Mouse (Mus musculus): Measurements from ENCODE around the gene Ttn. TPM values are rescaled to one million over a fixed set of nuclear protein-coding genes. Genes with fewer than 3 reads are reported as not detected.
A peak's percentile ranks its signal among the peaks of the same experiment; 100 is the strongest.

Ttn gene
- polyA plus RNA-seq, 1 experiment from 2014 or later: 23.1 TPM

- peak overlapping the region; percentile 53; the same call in 1 of the 2 replicates for H3K27ac ChIP-seq (ENCODE audit: low read length)
- ATAC-seq (ENCODE audit: low read depth): peak; percentile 85
- no peaks in the 10 kb centered on the region for H3K27me3 ChIP-seq (ENCODE audit: control insufficient read depth, insufficient read depth, low read depth, low read length)
- H3K9me3 ChIP-seq (ENCODE audit: control insufficient read depth, low read length): no peaks in the 10 kb centered on the region
- 66% methylated on average over 12 of the region's 12 CpGs for WGBS
- no peaks in the 10 kb centered on the region for H3K4me1 ChIP-seq (replicated peaks; ENCODE audit: control insufficient read depth, insufficient read depth, low read length)
- H3K4me3 ChIP-seq (ENCODE audit: low read length): no peak overlapping the region
- H3K4me2 ChIP-seq (ENCODE audit: low read depth, low read length): no peak overlapping the region
- H3K36me3 ChIP-seq (ENCODE audit: control insufficient read depth, insufficient read depth, low read length): peaks cover 26% of the 10 kb centered on the region
- H3K9ac ChIP-seq (ENCODE audit: low read length): no peak overlapping the region
Observed at GRCm38 (mm10) chr2:76690436-76691204, 291.7 kb downstream of the Ttn start.

- Histone ChIP-seq H3K4me1 (replicated peaks; ENCODE audit: control insufficient read depth, insufficient read depth, low read length) (no peaks in the 10 kb centered on the region), H3K9me3 (ENCODE audit: control insufficient read depth, low read length) (no peaks in the 10 kb centered on the region), H3K9ac (ENCODE audit: low read length) (no peak overlapping the region), H3K4me2 (ENCODE audit: low read depth, low read length) (no peak overlapping the region), H3K36me3 (ENCODE audit: control insufficient read depth, insufficient read depth, low read length) (peaks cover 37% of the 10 kb centered on the region), H3K4me3 (ENCODE audit: low read length) (no peak overlapping the region), H3K27ac (ENCODE audit: low read length) (no peak overlapping the region), H3K27me3 (ENCODE audit: control insufficient read depth, insufficient read depth, low read depth, low read length) (no peaks in the 10 kb centered on the region)
- WGBS: 40% methylated on average over 7 of the region's 7 CpGs
- no peak for ATAC-seq (ENCODE audit: low read depth)
Observed at GRCm38 (mm10) chr2:76688162-76688561, 294.2 kb downstream of the Ttn start.

- Histone ChIP-seq H3K4me3 (ENCODE audit: low read length) (no peak overlapping the region), H3K36me3 (ENCODE audit: control insufficient read depth, insufficient read depth, low read length) (peaks cover 40% of the 10 kb centered on the region), H3K27me3 (ENCODE audit: control insufficient read depth, insufficient read depth, low read depth, low read length) (no peaks in the 10 kb centered on the region), H3K4me1 (replicated peaks; ENCODE audit: control insufficient read depth, insufficient read depth, low read length) (no peaks in the 10 kb centered on the region), H3K9ac (ENCODE audit: low read length) (no peak overlapping the region), H3K4me2 (ENCODE audit: low read depth, low read length) (no peak overlapping the region), H3K27ac (ENCODE audit: low read length) (no peak overlapping the region), H3K9me3 (ENCODE audit: control insufficient read depth, low read length) (no peaks in the 10 kb centered on the region)
- ATAC-seq (ENCODE audit: low read depth): no peak
- 63% methylated on average over 3 of the region's 3 CpGs for WGBS
Observed at GRCm38 (mm10) chr2:76687608-76688007, 294.7 kb downstream of the Ttn start.

GRCm38 (mm10) chr2:76686986-76687385, 295.4 kb downstream of the Ttn start:
- H3K9me3 ChIP-seq (ENCODE audit: control insufficient read depth, low read length): no peaks in the 10 kb centered on the region
- no peak for ATAC-seq (ENCODE audit: low read depth)
- H3K27ac ChIP-seq (ENCODE audit: low read length): no peak overlapping the region
- H3K9ac ChIP-seq (ENCODE audit: low read length): no peak overlapping the region
- 80% methylated on average over 3 of the region's 3 CpGs for WGBS
- H3K4me3 ChIP-seq (ENCODE audit: low read length): no peak overlapping the region
- H3K27me3 ChIP-seq (ENCODE audit: control insufficient read depth, insufficient read depth, low read depth, low read length): no peaks in the 10 kb centered on the region
- no peak overlapping the region for H3K4me2 ChIP-seq (ENCODE audit: low read depth, low read length)
- H3K36me3 ChIP-seq (ENCODE audit: control insufficient read depth, insufficient read depth, low read length): peaks cover 43% of the 10 kb centered on the region
- no peaks in the 10 kb centered on the region for H3K4me1 ChIP-seq (replicated peaks; ENCODE audit: control insufficient read depth, insufficient read depth, low read length)

- no peak for ATAC-seq (ENCODE audit: low read depth)
- Histone ChIP-seq H3K27ac (ENCODE audit: low read length) (no peak overlapping the region), H3K9ac (ENCODE audit: low read length) (no peak overlapping the region), H3K36me3 (ENCODE audit: control insufficient read depth, insufficient read depth, low read length) (peaks cover 38% of the 10 kb centered on the region), H3K4me2 (ENCODE audit: low read depth, low read length) (no peak overlapping the region), H3K9me3 (ENCODE audit: control insufficient read depth, low read length) (no peaks in the 10 kb centered on the region), H3K4me3 (ENCODE audit: low read length) (no peak overlapping the region), H3K4me1 (replicated peaks; ENCODE audit: control insufficient read depth, insufficient read depth, low read length) (peaks cover 6% of the 10 kb centered on the region; the same call in 1 of the 2 replicates), H3K27me3 (ENCODE audit: control insufficient read depth, insufficient read depth, low read depth, low read length) (no peaks in the 10 kb centered on the region)
- 84% methylated on average over 8 of the region's 8 CpGs for WGBS
Observed at GRCm38 (mm10) chr2:76682301-76682700, 300.0 kb downstream of the Ttn start.

GRCm38 (mm10) chr2:76676401-76677226, 305.7 kb downstream of the Ttn start:
- Histone ChIP-seq H3K4me3 (ENCODE audit: low read length) (peak overlapping the region; percentile 76), H3K27ac (ENCODE audit: low read length) (no peak overlapping the region), H3K9ac (ENCODE audit: low read length) (peak overlapping the region; percentile 84), H3K4me2 (ENCODE audit: low read depth, low read length) (peak overlapping the region; percentile 58), H3K27me3 (ENCODE audit: control insufficient read depth, insufficient read depth, low read depth, low read length) (no peaks in the 10 kb centered on the region), H3K4me1 (replicated peaks; ENCODE audit: control insufficient read depth, insufficient read depth, low read length) (peaks cover 25% of the 10 kb centered on the region), H3K9me3 (ENCODE audit: control insufficient read depth, low read length) (no peaks in the 10 kb centered on the region), H3K36me3 (ENCODE audit: control insufficient read depth, insufficient read depth, low read length) (no peaks in the 10 kb centered on the region)
- WGBS: 49% methylated on average over 13 of the region's 13 CpGs
- ATAC-seq (ENCODE audit: low read depth): no peak

- Histone ChIP-seq H3K27me3 (ENCODE audit: control insufficient read depth, insufficient read depth, low read depth, low read length) (no peaks in the 10 kb centered on the region), H3K4me2 (ENCODE audit: low read depth, low read length) (peak overlapping the region; percentile 58), H3K36me3 (ENCODE audit: control insufficient read depth, insufficient read depth, low read length) (no peaks in the 10 kb centered on the region), H3K27ac (ENCODE audit: low read length) (no peak overlapping the region), H3K9ac (ENCODE audit: low read length) (peak overlapping the region; percentile 84), H3K4me3 (ENCODE audit: low read length) (peak overlapping the region; percentile 76), H3K9me3 (ENCODE audit: control insufficient read depth, low read length) (no peaks in the 10 kb centered on the region), H3K4me1 (replicated peaks; ENCODE audit: control insufficient read depth, insufficient read depth, low read length) (peaks cover 27% of the 10 kb centered on the region)
- no peak for ATAC-seq (ENCODE audit: low read depth)
- 5% methylated on average over 4 of the region's 4 CpGs for WGBS
Observed at GRCm38 (mm10) chr2:76675949-76676348, 306.4 kb downstream of the Ttn start.

GRCm38 (mm10) chr2:76675451-76675850, 306.9 kb downstream of the Ttn start:
- ATAC-seq (ENCODE audit: low read depth): peak; percentile 31
- H3K27me3 ChIP-seq (ENCODE audit: control insufficient read depth, insufficient read depth, low read depth, low read length): no peaks in the 10 kb centered on the region
- H3K9me3 ChIP-seq (ENCODE audit: control insufficient read depth, low read length): no peaks in the 10 kb centered on the region
- H3K27ac ChIP-seq (ENCODE audit: low read length): peak overlapping the region; percentile 60
- peak overlapping the region; percentile 84 for H3K9ac ChIP-seq (ENCODE audit: low read length)
- H3K4me2 ChIP-seq (ENCODE audit: low read depth, low read length): peak overlapping the region; percentile 58
- H3K36me3 ChIP-seq (ENCODE audit: control insufficient read depth, insufficient read depth, low read length): no peaks in the 10 kb centered on the region
- peaks cover 27% of the 10 kb centered on the region for H3K4me1 ChIP-seq (replicated peaks; ENCODE audit: control insufficient read depth, insufficient read depth, low read length)
- peak overlapping the region; percentile 76 for H3K4me3 ChIP-seq (ENCODE audit: low read length)
- WGBS: 0% methylated on average over 19 of the region's 44 CpGs

GRCm38 (mm10) chr2:76674725-76675427, 307.5 kb downstream of the Ttn start, which contains the start of gene Plekha3:
TSS of gene Plekha3 (plus strand) at chr2:76675281.
- H3K4me2 ChIP-seq (ENCODE audit: low read depth, low read length): peak within 1 kb of the TSS; percentile 58
- H3K36me3 ChIP-seq (ENCODE audit: control insufficient read depth, insufficient read depth, low read length): no peaks in the 10 kb centered on the region
- no peaks in the 10 kb centered on the region for H3K27me3 ChIP-seq (ENCODE audit: control insufficient read depth, insufficient read depth, low read depth, low read length)
- H3K9ac ChIP-seq (ENCODE audit: low read length): peak within 1 kb of the TSS; percentile 84
- ATAC-seq (ENCODE audit: low read depth): peak; percentile 81
- H3K4me1 ChIP-seq (replicated peaks; ENCODE audit: control insufficient read depth, insufficient read depth, low read length): peaks cover 27% of the 10 kb centered on the region
- no peaks in the 10 kb centered on the region for H3K9me3 ChIP-seq (ENCODE audit: control insufficient read depth, low read length)
- H3K4me3 ChIP-seq (ENCODE audit: low read length): peak within 1 kb of the TSS; percentile 76
- H3K27ac ChIP-seq (ENCODE audit: low read length): peak within 1 kb of the TSS; percentile 60
- 4% methylated on average over 50 of the region's 52 CpGs for WGBS

Measured in lung, embryonic 16.5 days (tissue).